Mouse (Mus musculus) midbrain, postnatal 0 days (tissue): Measurements from ENCODE around the gene Bpifb1. TPM values are rescaled to one million over a fixed set of nuclear protein-coding genes. Genes with fewer than 3 reads are reported as not detected.
"Not testable (repeated sequence)": the region's sequence is repeated elsewhere in the genome, so short reads cannot be mapped to it uniquely, and the experiment has no call there.

Source experiments
- ATAC-seq: fragments of 200-750 bp; cut with Nextera tagmentation; 2 replicates; pipeline ENCODE4 v1.8.0; 2017; ENCODE audit warnings: moderate number of reproducible peaks, mild to moderate bottlenecking, moderate TSS enrichment, moderate library complexity; ENCODE audit not compliant: low FRiP score
- DNase-seq: peaks from one replicate; pipeline ENCODE4 v3.0.0-alpha.2; 2015; ENCODE audit warnings: low spot score
- H3K27ac ChIP-seq: fragments of 300-500 bp; sonication (generic); 2 replicates; pipeline ENCODE4 v1.5.1; 2014; ENCODE audit warnings: low read depth, mild to moderate bottlenecking, low read length, mixed read lengths
- H3K27me3 ChIP-seq: fragments of 300-500 bp; sonication (generic); 2 replicates; pipeline ENCODE4 v1.6.1; 2014; ENCODE audit warnings: low read length, control low read depth, mixed read lengths; ENCODE audit not compliant: insufficient read depth
- H3K36me3 ChIP-seq: fragments of 300-500 bp; sonication (generic); 2 replicates; pipeline ENCODE4 v1.6.1; 2014; ENCODE audit warnings: low read length, control low read depth, mixed read lengths; ENCODE audit not compliant: insufficient read depth
- H3K4me1 ChIP-seq: fragments of 300-500 bp; sonication (generic); 2 replicates; pipeline ENCODE4 v1.6.1; 2014; ENCODE audit warnings: mild to moderate bottlenecking, control low read depth, antibody characterized with exemption, low read length, mixed read lengths; ENCODE audit not compliant: insufficient read depth
- H3K4me2 ChIP-seq: fragments of 300-500 bp; sonication (generic); 2 replicates; pipeline ENCODE4 v1.6.1; 2014; ENCODE audit warnings: low read depth, mild to moderate bottlenecking, low read length, mixed read lengths; ENCODE audit not compliant: poor library complexity, severe bottlenecking
- H3K4me3 ChIP-seq: fragments of 300-500 bp; sonication (generic); 2 replicates; pipeline ENCODE4 v1.5.1; 2014; ENCODE audit warnings: low read depth, mild to moderate bottlenecking, low read length, moderate library complexity
- H3K9ac ChIP-seq: fragments of 300-500 bp; sonication (generic); replicated peaks from 2 replicates; pipeline ENCODE4 v1.6.1; 2014; ENCODE audit warnings: mild to moderate bottlenecking, low read length, moderate library complexity, mixed read lengths; ENCODE audit not compliant: poor library complexity, severe bottlenecking
- H3K9me3 ChIP-seq: fragments of 300-500 bp; sonication (generic); 2 replicates; pipeline ENCODE4 v1.6.1; 2016; ENCODE audit warnings: low read length, control low read depth
- CTCF ChIP-seq: IDR thresholded peaks from 2 replicates; pipeline ENCODE4 v1.5.1; 2016; ENCODE audit warnings: antibody characterized with exemption, mild to moderate bottlenecking
- WGBS: fragments of 180-500 bp; shearing (Covaris S2); extraction: QIAGEN DNeasy Blood & Tissue Kit; methylation state at CpG from one replicate; pipeline ENCODE4 v1.1.7; 2014; 5-methylcytosine and 5-hydroxymethylcytosine counted together
- polyA plus RNA-seq: library from polyadenylated mRNA; unstranded; fragments of >200 nt; fragmentation: Nextera tagmentation; extraction: Ambion mirVana; gene quantifications from 2 replicates; pipeline ENCODE4 v1.2.1, GENCODE M21; 2015
- total RNA-seq: library from RNA; depleted of rRNA; stranded (reverse); fragments of >200 nt; gene quantifications from 2 replicates; pipeline ENCODE4 v1.2.3, GENCODE M21; 2014

Gene Bpifb1
- total and polyA plus RNA-seq, 2 experiments from 2014 or later, result 0.27 to 0.83 TPM

GRCm38 (mm10) chr2:154227830-154228229 is 37.2 kb downstream of the Bpifb1 start:
- Histone ChIP-seq H3K4me3 (no peak overlapping the region), H3K9ac (no peak overlapping the region), H3K27me3 (no peaks in the 10 kb centered on the region), H3K4me2 (no peak overlapping the region), H3K4me1 (0 out of 2 replicates have a peak, but pooled peaks cover 8% of the 10 kb centered on the region), H3K9me3 (no peaks in the 10 kb centered on the region), H3K27ac (no peak overlapping the region), H3K36me3 (no peaks in the 10 kb centered on the region)
- no peak for TF ChIP-seq CTCF
- ATAC-seq (no peak), DNase-seq (no peak)
- WGBS, result 80% methylated on average over 5 of the region's 5 CpGs

DNA sequence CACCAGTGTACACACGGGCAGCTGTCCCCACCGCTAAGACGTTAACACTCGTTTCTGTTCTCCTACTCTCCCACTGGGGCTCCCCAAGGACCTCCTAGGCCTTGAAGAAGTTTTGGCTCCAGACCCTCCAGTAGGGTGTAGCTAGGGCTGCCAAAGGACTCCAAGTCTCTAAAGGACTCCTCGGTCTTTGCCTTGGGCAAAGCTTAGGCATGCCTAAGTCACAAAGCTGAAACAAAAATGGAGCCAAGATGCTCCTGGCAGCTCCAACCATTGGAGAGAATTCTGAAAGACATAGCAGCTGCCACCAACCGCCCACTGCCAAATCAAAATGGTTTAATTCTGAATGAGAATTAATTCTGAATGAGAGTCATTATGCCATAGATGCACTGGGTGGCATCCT is 42.8 kb downstream of the Bpifb1 start:
- ATAC-seq, result no peak

DNA sequence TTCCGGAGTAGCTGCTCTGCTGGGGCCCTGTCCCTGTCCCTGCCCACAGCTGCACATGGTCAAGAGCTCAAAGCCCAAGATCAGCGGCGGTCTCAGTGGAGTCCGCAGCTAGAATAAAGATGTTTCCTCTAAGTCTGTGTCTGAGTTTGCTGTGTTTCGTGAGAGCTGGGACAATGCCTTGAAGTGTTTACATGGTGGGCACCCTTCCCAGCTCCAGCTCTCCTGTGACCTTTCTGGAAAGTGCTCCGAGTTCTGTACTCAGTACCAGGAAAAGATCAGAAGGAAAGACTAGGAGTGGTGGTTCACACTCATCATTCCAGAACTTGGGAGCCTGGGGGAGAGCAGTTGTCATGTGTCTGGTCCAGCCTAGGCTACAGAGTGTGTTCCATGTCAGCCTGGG is 50.2 kb downstream of the Bpifb1 start:
- Histone ChIP-seq H3K4me3 (no peak overlapping the region), H3K36me3 (no peaks in the 10 kb centered on the region), H3K27me3 (no peaks in the 10 kb centered on the region), H3K9me3 (no peaks in the 10 kb centered on the region), H3K4me2 (no peak overlapping the region), H3K4me1 (no peaks in the 10 kb centered on the region), H3K9ac (no peak overlapping the region), H3K27ac (no peak overlapping the region)
- no peak for TF ChIP-seq CTCF
- DNase-seq (no peak), ATAC-seq (no peak)
- WGBS, result 83% methylated on average over 6 of the region's 6 CpGs

More for the DNA sequence above, 42.8 kb downstream of the Bpifb1 start:
- Histone ChIP-seq H3K4me3 (no peak overlapping the region), H3K27ac (no peak overlapping the region), H3K27me3 (no peaks in the 10 kb centered on the region), H3K4me1 (no peaks in the 10 kb centered on the region), H3K36me3 (no peaks in the 10 kb centered on the region), H3K9me3 (no peaks in the 10 kb centered on the region), H3K4me2 (no peak overlapping the region), H3K9ac (no peak overlapping the region)
- no peak for TF ChIP-seq CTCF
- WGBS, result 69% methylated on average over 6 of the region's 6 CpGs
- DNase-seq, result peak; percentile 74

DNA sequence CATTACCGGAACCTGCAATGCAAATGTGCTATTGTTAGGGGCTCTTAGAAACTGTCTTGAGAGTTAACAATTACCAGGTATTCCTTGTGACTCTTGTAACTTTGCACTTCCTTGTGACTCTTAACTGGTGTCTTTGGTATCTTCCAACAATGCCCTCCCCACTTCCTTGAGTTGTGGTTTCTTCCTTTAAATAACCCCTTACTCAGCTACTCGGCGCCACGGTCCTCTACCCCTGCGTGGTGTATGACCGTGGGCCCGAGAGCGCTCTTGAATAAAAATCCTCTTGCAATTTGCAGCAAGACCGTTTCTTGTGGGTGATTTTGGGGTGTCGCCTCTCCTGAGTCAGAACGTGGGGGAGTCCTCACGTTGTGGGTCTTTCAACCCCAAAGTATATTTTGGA is 52.1 kb downstream of the Bpifb1 start:
- H3K9ac ChIP-seq, DNase-seq, H3K4me3 ChIP-seq, H3K36me3 ChIP-seq, H3K4me1 ChIP-seq, H3K4me2 ChIP-seq, H3K27me3 ChIP-seq, ATAC-seq, H3K9me3 ChIP-seq, H3K27ac ChIP-seq: not testable (repeated sequence)
- 95% methylated on average over 11 of the region's 12 CpGs for WGBS

DNA sequence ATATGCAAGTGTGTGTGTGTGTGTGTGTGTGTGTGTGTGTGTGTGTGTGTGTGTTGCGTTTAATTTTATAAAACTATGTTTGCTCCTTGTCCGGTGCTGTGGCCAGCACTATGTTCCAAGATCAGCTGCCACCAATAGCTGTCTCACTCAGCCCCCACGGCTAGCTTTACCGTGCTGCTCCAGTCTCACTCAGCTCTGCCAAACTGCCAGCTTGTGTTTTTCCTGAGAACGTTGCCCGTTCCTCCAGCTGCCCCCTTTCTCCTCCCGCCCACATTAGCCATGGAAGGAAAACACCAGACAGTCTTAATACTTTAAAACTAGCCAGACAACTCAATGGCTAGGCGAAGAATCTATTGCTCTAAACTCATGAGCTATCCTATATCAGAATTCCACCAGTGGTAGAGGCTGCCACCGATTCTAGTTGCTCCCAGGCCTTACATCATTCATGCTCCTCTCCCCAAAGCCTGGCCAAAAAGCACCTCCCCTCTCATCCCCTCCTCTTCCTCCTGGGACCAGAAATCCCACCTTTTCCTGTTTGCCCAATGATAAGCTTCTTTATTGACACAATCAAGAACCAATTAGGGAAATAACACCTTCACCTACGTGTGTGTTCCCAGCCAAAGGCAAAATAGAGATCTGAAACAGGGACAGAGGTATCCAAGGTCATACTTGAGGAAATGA is 52.9 kb downstream of the Bpifb1 start:
- WGBS, result 88% methylated on average over 10 of the region's 10 CpGs
- H3K9ac ChIP-seq, result no peak overlapping the region
- H3K4me3 ChIP-seq, result no peak overlapping the region
- no peak overlapping the region for H3K27ac ChIP-seq
- peak; percentile 27 for DNase-seq
- TF ChIP-seq CTCF, result no peak
- no peaks in the 10 kb centered on the region for H3K4me1 ChIP-seq
- H3K4me2 ChIP-seq, result no peak overlapping the region
- no peaks in the 10 kb centered on the region for H3K9me3 ChIP-seq
- H3K36me3 ChIP-seq, result no peaks in the 10 kb centered on the region
- no peak for ATAC-seq
- H3K27me3 ChIP-seq, result no peaks in the 10 kb centered on the region

GRCm38 (mm10) chr2:154245322-154245721 is 54.7 kb downstream of the Bpifb1 start:
- ATAC-seq, result no peak
- 93% methylated on average over 5 of the region's 5 CpGs for WGBS
- no peak overlapping the region for H3K27ac ChIP-seq
- DNase-seq, result no peak
- no peak overlapping the region for H3K4me3 ChIP-seq
- H3K9me3 ChIP-seq, result no peaks in the 10 kb centered on the region
- no peaks in the 10 kb centered on the region for H3K4me1 ChIP-seq
- no peak overlapping the region for H3K4me2 ChIP-seq
- no peaks in the 10 kb centered on the region for H3K27me3 ChIP-seq
- no peaks in the 10 kb centered on the region for H3K36me3 ChIP-seq
- H3K9ac ChIP-seq, result no peak overlapping the region
- no peak for TF ChIP-seq CTCF

- H3K27ac ChIP-seq, H3K27me3 ChIP-seq, H3K4me2 ChIP-seq, H3K36me3 ChIP-seq, H3K4me3 ChIP-seq, H3K9ac ChIP-seq, DNase-seq, H3K4me1 ChIP-seq, H3K9me3 ChIP-seq, ATAC-seq: not testable (repeated sequence)
- WGBS, result 94% methylated on average over 2 of the region's 4 CpGs
These were observed 64.6 kb downstream of the Bpifb1 start for GRCm38 (mm10) chr2:154255254-154255653.
